In genomic region chr3:150637544-150637943, GRCm38 (mm10) we compare ENCODE assay signal across 33 mouse cellular contexts.
"Had no signal": no experiment of that assay in that cellular context is flagged by ENCODE, and none has a peak within 500 bp of the region (broad histone marks: within the 10 kb centered on the region; RNA-seq: fewer than 3 reads in every experiment).

No protein-coding gene starts in this region.

- H3K4me2 ChIP-seq: heart, embryonic 11.5 days; heart, embryonic 12.5 days; heart, embryonic 13.5 days; heart, embryonic 15.5 days; hindbrain, embryonic 12.5 days; hindbrain, embryonic 13.5 days; hindbrain, embryonic 14.5 days; hindbrain, embryonic 15.5 days; kidney, embryonic 15.5 days had no signal

- DNase-seq: heart, postnatal 10 days; heart, postnatal 14 days; heart, postnatal 36 days; heart, postnatal 4 days; kidney, adult 11 months; kidney, adult 18-20 months; kidney, adult 2 months; kidney, adult 8-10 months; kidney, adult 9 months; kidney, postnatal 10 days; kidney, postnatal 14 days; kidney, postnatal 25 days; kidney, postnatal 36 days; kidney, postnatal 4 days; layer of hippocampus, adult 9-11 months; layer of hippocampus, postnatal 36 days had no signal

- H3K4me3 ChIP-seq: heart, embryonic 10.5 days; heart, embryonic 12.5 days; heart, embryonic 13.5 days; heart, embryonic 15.5 days; hindbrain, embryonic 10.5 days; hindbrain, embryonic 12.5 days; hindbrain, embryonic 13.5 days; hindbrain, embryonic 15.5 days; kidney, embryonic 15.5 days; layer of hippocampus, adult 2 months; left cerebral cortex, adult 2 months had no signal

- ATAC-seq: hindbrain, embryonic 16.5 days; hindbrain, postnatal 0 days; inflammation-experienced regulatory T-cells, adult 6 months had no signal

- H3K27me3 ChIP-seq: heart, embryonic 12.5 days; heart, embryonic 13.5 days; heart, embryonic 15.5 days; hindbrain, embryonic 12.5 days; hindbrain, embryonic 13.5 days; hindbrain, embryonic 15.5 days; kidney, embryonic 15.5 days had no signal

- H3K9me3 ChIP-seq: heart, embryonic 10.5 days; heart, embryonic 12.5 days; heart, embryonic 13.5 days; heart, embryonic 15.5 days; hindbrain, embryonic 10.5 days; hindbrain, embryonic 12.5 days; hindbrain, embryonic 13.5 days; hindbrain, embryonic 15.5 days; kidney, embryonic 15.5 days had no signal

- H3K9ac ChIP-seq: heart, embryonic 12.5 days; heart, embryonic 13.5 days; heart, embryonic 15.5 days; hindbrain, embryonic 12.5 days; hindbrain, embryonic 13.5 days; hindbrain, embryonic 14.5 days; hindbrain, embryonic 15.5 days; kidney, embryonic 15.5 days had no signal

- H3K27ac ChIP-seq: heart, embryonic 10.5 days; heart, embryonic 13.5 days; heart, embryonic 15.5 days; hindbrain, embryonic 10.5 days; hindbrain, embryonic 12.5 days; hindbrain, embryonic 13.5 days; hindbrain, embryonic 14.5 days; hindbrain, embryonic 15.5 days; hindbrain, postnatal 0 days; kidney, embryonic 15.5 days; kidney, postnatal 0 days; layer of hippocampus, adult 2 months; left cerebral cortex, adult 2 months had no signal

- H3K4me1 ChIP-seq: heart, embryonic 10.5 days; heart, embryonic 12.5 days; heart, embryonic 13.5 days; heart, embryonic 15.5 days; hindbrain, embryonic 10.5 days; hindbrain, embryonic 12.5 days; hindbrain, embryonic 13.5 days; hindbrain, embryonic 15.5 days; kidney, embryonic 15.5 days had no signal

- H3K36me3 ChIP-seq: heart, embryonic 10.5 days; heart, embryonic 12.5 days; heart, embryonic 13.5 days; heart, embryonic 15.5 days; hindbrain, embryonic 10.5 days; hindbrain, embryonic 12.5 days; hindbrain, embryonic 13.5 days; hindbrain, embryonic 15.5 days; kidney, embryonic 15.5 days had no signal
